Mouse (Mus musculus): Measurements from ENCODE around the gene Ncoa4. TPM values are rescaled to one million over a fixed set of nuclear protein-coding genes. Genes with fewer than 3 reads are reported as not detected.
A peak's percentile ranks its signal among the peaks of the same experiment; 100 is the strongest.
"Not testable (repeated sequence)": the region's sequence is repeated elsewhere in the genome, so short reads cannot be mapped to it uniquely, and the experiment has no call there.

Gene Ncoa4
- 105 and 108 TPM in 2 replicates for polyA plus RNA-seq (2014; fragmentation: Nextera tagmentation; extraction: Ambion mirVana)

DNA sequence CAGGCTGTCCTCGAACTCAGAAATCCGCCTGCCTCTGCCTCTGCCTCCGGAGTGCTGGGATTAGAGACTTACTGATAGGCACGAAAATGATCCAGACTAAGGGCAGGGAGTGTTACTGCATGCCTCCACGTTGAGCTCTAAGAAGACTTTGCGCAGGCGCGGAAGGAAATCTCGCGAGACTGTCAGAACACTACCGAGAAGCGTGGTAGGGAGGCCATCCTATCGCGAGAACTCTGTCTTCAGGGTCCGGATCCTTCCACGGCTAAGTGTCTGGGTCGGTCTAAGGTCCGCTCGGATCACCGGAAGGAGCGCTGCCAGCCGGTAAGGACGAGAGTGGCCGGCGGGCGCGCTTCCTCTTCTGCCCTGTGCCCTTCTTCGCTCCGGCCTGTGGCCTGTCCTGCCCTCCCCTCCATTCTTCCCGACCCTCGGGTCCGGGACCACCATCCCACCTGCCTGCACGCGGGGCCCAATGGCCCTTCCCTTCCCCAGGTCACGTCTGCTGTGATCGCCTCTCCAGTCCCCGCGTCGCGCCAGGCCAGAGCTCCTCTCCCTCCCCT, at the start of gene Ncoa4:
Ncoa4 (plus strand) TSS at position 176 of the 557 bp plus-strand sequence.
- TF ChIP-seq CTCF (IDR thresholded peaks at IDR 0.05; ENCODE audit: low read depth) = peak; percentile 8; the same call in 1 of the 2 replicates
- peaks cover 16% of the 10 kb centered on the region for H3K4me1 ChIP-seq (ENCODE audit: insufficient read depth)
- under 1% methylated on average over 38 of the region's 40 CpGs for WGBS
- H3K27me3 ChIP-seq (ENCODE audit: insufficient read depth, low read length) = no peaks in the 10 kb centered on the region
- ATAC-seq (ENCODE audit: insufficient read depth) (peak; percentile 98), DNase-seq (peak; percentile 100)
- peak within 1 kb of the TSS; percentile 83 for H3K27ac ChIP-seq (ENCODE audit: low read depth)
- H3K4me3 ChIP-seq (ENCODE audit: low read depth, low read length) = peak within 1 kb of the TSS; percentile 90
- H3K4me2 ChIP-seq = peak within 1 kb of the TSS; percentile 69
- H3K36me3 ChIP-seq (ENCODE audit: insufficient read depth) = no peaks in the 10 kb centered on the region
- no peaks in the 10 kb centered on the region for H3K9me3 ChIP-seq (ENCODE audit: low read depth, low read length)
- peak within 1 kb of the TSS; percentile 89 for H3K9ac ChIP-seq

- not testable (repeated sequence) for H3K27ac ChIP-seq (ENCODE audit: low read depth); H3K9me3 ChIP-seq (ENCODE audit: low read depth, low read length); H3K4me2 ChIP-seq; ATAC-seq (ENCODE audit: insufficient read depth); H3K36me3 ChIP-seq (ENCODE audit: insufficient read depth); H3K4me3 ChIP-seq (ENCODE audit: low read depth, low read length); H3K27me3 ChIP-seq (ENCODE audit: insufficient read depth, low read length); H3K9ac ChIP-seq; H3K4me1 ChIP-seq (ENCODE audit: insufficient read depth); DNase-seq
- WGBS = 86% methylated on average over 10 of the region's 10 CpGs
Observed at GRCm38 (mm10) chr14:32112124-32112523, 47.5 kb upstream of the Ncoa4 start.

- Histone ChIP-seq H3K4me2 (no peak overlapping the region), H3K4me3 (ENCODE audit: low read depth, low read length) (no peak overlapping the region), H3K9ac (no peak overlapping the region), H3K27ac (ENCODE audit: low read depth) (no peak overlapping the region), H3K4me1 (ENCODE audit: insufficient read depth) (no peaks in the 10 kb centered on the region), H3K36me3 (ENCODE audit: insufficient read depth) (no peaks in the 10 kb centered on the region), H3K27me3 (ENCODE audit: insufficient read depth, low read length) (no peaks in the 10 kb centered on the region), H3K9me3 (ENCODE audit: low read depth, low read length) (no peaks in the 10 kb centered on the region)
- no peak for TF ChIP-seq CTCF (IDR thresholded peaks at IDR 0.05; ENCODE audit: low read depth)
- 66% methylated on average over 11 of the region's 11 CpGs for WGBS
- ATAC-seq (ENCODE audit: insufficient read depth) (no peak), DNase-seq (no peak)
Observed at GRCm38 (mm10) chr14:32120940-32121919, 38.4 kb upstream of the Ncoa4 start.

- ATAC-seq (ENCODE audit: insufficient read depth) (no peak), DNase-seq (peak; percentile 41)
- Histone ChIP-seq H3K4me2 (no peak overlapping the region), H3K27me3 (ENCODE audit: insufficient read depth, low read length) (no peaks in the 10 kb centered on the region), H3K36me3 (ENCODE audit: insufficient read depth) (no peaks in the 10 kb centered on the region), H3K4me3 (ENCODE audit: low read depth, low read length) (no peak overlapping the region), H3K27ac (ENCODE audit: low read depth) (no peak overlapping the region), H3K9ac (no peak overlapping the region), H3K4me1 (ENCODE audit: insufficient read depth) (no peaks in the 10 kb centered on the region), H3K9me3 (ENCODE audit: low read depth, low read length) (no peaks in the 10 kb centered on the region)
- WGBS = 49% methylated on average over 2 of the region's 2 CpGs
- peak; percentile 53 for TF ChIP-seq CTCF (IDR thresholded peaks at IDR 0.05; ENCODE audit: low read depth)
Observed at GRCm38 (mm10) chr14:32121920-32122315, 37.7 kb upstream of the Ncoa4 start.

- ATAC-seq (ENCODE audit: insufficient read depth) = no peak
Observed at GRCm38 (mm10) chr14:32124261-32124660, 35.4 kb upstream of the Ncoa4 start.

DNA sequence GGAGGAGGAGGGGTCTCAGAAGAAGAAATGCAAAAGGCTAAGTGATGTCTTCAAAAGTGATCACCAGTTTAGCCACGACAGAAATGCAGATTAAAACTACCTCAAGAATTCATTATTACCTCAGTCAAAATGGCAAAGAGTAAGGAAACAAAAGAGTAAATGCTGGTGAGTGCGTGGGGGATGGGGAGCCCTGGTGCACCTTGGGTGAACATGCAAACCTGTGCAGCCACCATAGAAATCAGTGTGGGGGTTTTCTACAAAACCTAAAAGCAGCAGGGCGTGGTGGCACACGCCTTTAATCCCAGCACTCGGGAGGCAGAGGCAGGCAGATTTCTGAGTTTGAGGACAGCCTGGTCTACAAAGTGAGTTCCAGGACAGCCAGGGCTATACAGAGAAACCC, 34.4 kb upstream of the Ncoa4 start:
- DNase-seq; H3K4me3 ChIP-seq (ENCODE audit: low read depth, low read length); H3K4me1 ChIP-seq (ENCODE audit: insufficient read depth); H3K27me3 ChIP-seq (ENCODE audit: insufficient read depth, low read length); H3K9me3 ChIP-seq (ENCODE audit: low read depth, low read length); H3K4me2 ChIP-seq; H3K27ac ChIP-seq (ENCODE audit: low read depth); ATAC-seq (ENCODE audit: insufficient read depth); H3K9ac ChIP-seq; H3K36me3 ChIP-seq (ENCODE audit: insufficient read depth): not testable (repeated sequence)
- WGBS = 82% methylated on average over 5 of the region's 5 CpGs

More at GRCm38 (mm10) chr14:32124261-32124660, 35.4 kb upstream of the Ncoa4 start:
- H3K4me2 ChIP-seq = no peak overlapping the region
- H3K36me3 ChIP-seq (ENCODE audit: insufficient read depth) = no peaks in the 10 kb centered on the region
- no peak overlapping the region for H3K27ac ChIP-seq (ENCODE audit: low read depth)
- H3K4me3 ChIP-seq (ENCODE audit: low read depth, low read length) = no peak overlapping the region
- H3K9me3 ChIP-seq (ENCODE audit: low read depth, low read length) = no peaks in the 10 kb centered on the region
- no peak overlapping the region for H3K9ac ChIP-seq
- DNase-seq = no peak
- H3K4me1 ChIP-seq (ENCODE audit: insufficient read depth) = no peaks in the 10 kb centered on the region
- TF ChIP-seq CTCF (IDR thresholded peaks at IDR 0.05; ENCODE audit: low read depth) = no peak
- WGBS = 59% methylated on average over 3 of the region's 3 CpGs
- H3K27me3 ChIP-seq (ENCODE audit: insufficient read depth, low read length) = no peaks in the 10 kb centered on the region

DNA sequence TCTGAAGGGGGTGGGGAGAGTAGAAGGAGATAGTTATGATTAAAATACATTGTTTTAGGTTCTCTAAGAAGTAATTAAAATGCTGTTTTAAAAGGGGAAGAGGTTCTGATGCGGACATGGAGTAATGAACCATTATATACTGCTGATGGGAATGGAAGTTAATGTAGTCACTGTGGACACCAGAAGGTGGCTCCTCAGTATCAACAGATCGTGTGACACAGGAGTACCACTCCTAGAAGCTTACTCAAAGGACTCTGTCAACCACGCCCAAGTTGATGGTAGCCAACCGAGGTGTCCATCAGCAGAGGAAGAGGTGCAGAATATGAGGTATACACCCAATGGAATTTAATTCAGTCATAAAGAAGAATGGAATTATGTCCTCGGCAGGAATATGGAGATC, 31.3 kb upstream of the Ncoa4 start:
- TF ChIP-seq CTCF (IDR thresholded peaks at IDR 0.05; ENCODE audit: low read depth) = no peak
- DNase-seq (no peak), ATAC-seq (ENCODE audit: insufficient read depth) (no peak)
- H3K36me3 ChIP-seq (ENCODE audit: insufficient read depth) = no peaks in the 10 kb centered on the region
- H3K27me3 ChIP-seq (ENCODE audit: insufficient read depth, low read length) = no peaks in the 10 kb centered on the region
- H3K4me1 ChIP-seq (ENCODE audit: insufficient read depth) = no peaks in the 10 kb centered on the region
- no peak overlapping the region for H3K4me3 ChIP-seq (ENCODE audit: low read depth, low read length)
- H3K4me2 ChIP-seq = no peak overlapping the region
- no peak overlapping the region for H3K27ac ChIP-seq (ENCODE audit: low read depth)
- no peaks in the 10 kb centered on the region for H3K9me3 ChIP-seq (ENCODE audit: low read depth, low read length)
- H3K9ac ChIP-seq = no peak overlapping the region
- 74% methylated on average over 5 of the region's 5 CpGs for WGBS

All from lung, embryonic 14.5 days (tissue).